9 mouse cellular contexts compared by ENCODE assay signal in the genomic region with DNA sequence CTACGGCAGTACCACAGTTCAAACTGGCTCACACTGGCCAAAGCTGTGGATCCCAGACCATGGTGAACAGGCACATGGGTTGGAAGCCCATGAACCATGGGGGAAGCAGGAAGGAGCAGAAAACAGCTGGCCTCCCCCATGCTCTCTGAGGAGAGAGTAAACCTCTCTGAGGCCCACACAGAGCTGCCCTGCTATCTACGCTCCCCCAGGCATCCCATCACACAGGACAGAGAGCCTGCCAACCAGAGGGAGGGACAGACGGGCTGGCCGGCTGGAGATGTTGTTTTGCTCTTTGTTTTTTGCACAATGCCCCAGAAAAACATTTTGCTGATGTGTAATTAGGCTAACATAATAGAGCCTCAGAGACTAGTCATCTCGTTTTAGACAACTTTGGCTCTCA.
DNase-seq lines count a peak whose midpoint lies in the region; ATAC-seq lines count a peak whose summit lies in the region.
"Had no signal": no experiment of that assay in that cellular context is flagged by ENCODE, and none has a peak within 500 bp of the region (broad histone marks: within the 10 kb centered on the region; RNA-seq: fewer than 3 reads in every experiment).

No protein-coding gene starts in this region.

- no peaks in the 10 kb centered on the region for H3K36me3 ChIP-seq in heart, embryonic 12.5 days
- no peaks in the 10 kb centered on the region for H3K36me3 ChIP-seq in hindbrain, embryonic 12.5 days
- no peaks in the 10 kb centered on the region for H3K36me3 ChIP-seq in midbrain, embryonic 14.5 days (ENCODE audit: control insufficient read depth, insufficient read depth, low read length)

- H3K9me3 ChIP-seq in heart, embryonic 12.5 days (replicated peaks): no peaks in the 10 kb centered on the region
- no peaks in the 10 kb centered on the region for H3K9me3 ChIP-seq in hindbrain, embryonic 12.5 days (replicated peaks)
- no peaks in the 10 kb centered on the region for H3K9me3 ChIP-seq in midbrain, embryonic 14.5 days (ENCODE audit: control insufficient read depth, low read length)

- no peaks in the 10 kb centered on the region; the same call in 1 of the 2 replicates for H3K4me1 ChIP-seq in heart, embryonic 12.5 days (replicated peaks)
- H3K4me1 ChIP-seq in hindbrain, embryonic 12.5 days: peaks cover 32% of the 10 kb centered on the region
- peaks cover 31% of the 10 kb centered on the region for H3K4me1 ChIP-seq in midbrain, embryonic 14.5 days (ENCODE audit: control insufficient read depth, insufficient read depth, low read length)

- ATAC-seq in heart, embryonic 12.5 days (ENCODE audit: insufficient number of reproducible peaks, low FRiP score): peak; percentile 78; the same call in 1 of the 2 replicates
- ATAC-seq in hindbrain, embryonic 12.5 days (ENCODE audit: low FRiP score): peak; percentile 37; the same call in 1 of the 2 replicates
- no peak for ATAC-seq in midbrain, embryonic 14.5 days (ENCODE audit: low FRiP score, low TSS enrichment)

- no peak overlapping the region for H3K4me3 ChIP-seq in heart, embryonic 12.5 days
- H3K4me3 ChIP-seq in hindbrain, embryonic 12.5 days: no peak overlapping the region
- no peak overlapping the region for H3K4me3 ChIP-seq in midbrain, embryonic 14.5 days (replicated peaks; ENCODE audit: low read depth, low read length)

- H3K27me3 ChIP-seq in heart, embryonic 12.5 days (replicated peaks): no peaks in the 10 kb centered on the region
- H3K27me3 ChIP-seq in hindbrain, embryonic 12.5 days: no peaks in the 10 kb centered on the region
- H3K27me3 ChIP-seq in midbrain, embryonic 14.5 days (ENCODE audit: control insufficient read depth, insufficient read depth, low read length): no peaks in the 10 kb centered on the region

- H3K27ac ChIP-seq in heart, embryonic 12.5 days (ENCODE audit: poor library complexity, severe bottlenecking): no peak overlapping the region
- H3K27ac ChIP-seq in hindbrain, embryonic 12.5 days: no peak overlapping the region
- H3K27ac ChIP-seq in midbrain, embryonic 14.5 days (replicated peaks; ENCODE audit: low read depth, low read length): peak overlapping the region; percentile 60

- H3K9ac ChIP-seq in heart, embryonic 12.5 days: no peak overlapping the region
- no peak overlapping the region for H3K9ac ChIP-seq in hindbrain, embryonic 12.5 days
- no peak overlapping the region for H3K9ac ChIP-seq in midbrain, embryonic 14.5 days (replicated peaks; ENCODE audit: low read length)

- 59% methylated on average over 5 of the region's 5 CpGs for WGBS in heart, embryonic 12.5 days
- 36% methylated on average over 5 of the region's 5 CpGs for WGBS in hindbrain, embryonic 12.5 days
- 42% methylated on average over 5 of the region's 5 CpGs for WGBS in midbrain, embryonic 14.5 days

- intact Hi-C loops in heart, postnatal 25 days (cut with DNase I): no loop called here

- no peak for DNase-seq in heart, postnatal 25 days (ENCODE audit: low spot score)
- peak; percentile 74 for DNase-seq in c-Kit-positive CD71-positive TER-119-positive erythroid progenitor cells, embryonic 14.5 days (ENCODE audit: low spot score)
- no peak for DNase-seq in midbrain, embryonic 14.5 days
- DNase-seq in urinary bladder, postnatal 4 days (ENCODE audit: low spot score in 2 of 2): no peak
- no peak for DNase-seq in kidney, postnatal 25 days
- DNase-seq in T-cell, adult 2 months (ENCODE audit: low spot score): no peak
- DNase-seq: thymus, postnatal 14 days had no signal

- H3K4me2 ChIP-seq in heart, embryonic 12.5 days: no peak overlapping the region
- H3K4me2 ChIP-seq in hindbrain, embryonic 12.5 days (replicated peaks): no peak overlapping the region
- no peak overlapping the region for H3K4me2 ChIP-seq in midbrain, embryonic 14.5 days (ENCODE audit: low read length)
